ENCODE assay signal across 24 mouse cellular contexts in genomic region chr1:56811486-56811885, GRCm38 (mm10).
DNase-seq lines count a peak whose midpoint lies in the region; ATAC-seq and TF ChIP-seq lines count a peak whose summit lies in the region.
"Had no signal": no experiment of that assay in that cellular context is flagged by ENCODE, and none has a peak within 500 bp of the region (broad histone marks: within the 10 kb centered on the region; RNA-seq: fewer than 3 reads in every experiment).

No protein-coding gene starts in this region.

- ATAC-seq in granulocyte monocyte progenitor cell, adult 5-6 weeks (replicated peaks; ENCODE audit: poor library complexity, severe bottlenecking): no peak
- ATAC-seq: activated CD4-positive, CD25-positive, alpha-beta regulatory T cell, adult 4 months; forebrain, embryonic 13.5 days; hindbrain, embryonic 16.5 days; intestine, postnatal 0 days; midbrain, embryonic 13.5 days had no signal

- 73% methylated on average over 3 of the region's 3 CpGs for WGBS in kidney, adult 2 months

- TF ChIP-seq CTCF in kidney, adult 2 months (conservative IDR thresholded peaks at IDR 0.05; ENCODE audit: insufficient read depth, insufficient read length, low read depth, low read length): no peak

- H3K4me3 ChIP-seq in kidney, adult 2 months (ENCODE audit: insufficient read depth, low read depth, low read length): no peak overlapping the region
- H3K4me3 ChIP-seq: forebrain, embryonic 13.5 days; heart, embryonic 10.5 days; heart, embryonic 15.5 days; limb, embryonic 10.5 days; limb, embryonic 15.5 days; liver, embryonic 13.5 days; midbrain, embryonic 13.5 days had no signal

- no peaks in the 10 kb centered on the region for H3K36me3 ChIP-seq in kidney, adult 2 months (ENCODE audit: control insufficient read depth, insufficient read depth, low read length)
- H3K36me3 ChIP-seq: heart, embryonic 10.5 days; heart, embryonic 15.5 days; limb, embryonic 10.5 days; limb, embryonic 15.5 days; liver, embryonic 13.5 days; midbrain, embryonic 13.5 days had no signal

- no peak for TF ChIP-seq POLR2A in kidney, adult 2 months (IDR thresholded peaks at IDR 0.05; ENCODE audit: low read depth, low read length)

- no peaks in the 10 kb centered on the region for H3K27me3 ChIP-seq in kidney, adult 2 months (replicated peaks; ENCODE audit: control insufficient read depth, insufficient read depth, low read length)
- H3K27me3 ChIP-seq: forebrain, embryonic 13.5 days; heart, embryonic 15.5 days; limb, embryonic 15.5 days; liver, embryonic 13.5 days; midbrain, embryonic 13.5 days had no signal

- H3K4me1 ChIP-seq in kidney, adult 2 months (ENCODE audit: control insufficient read depth, insufficient read depth, low read length): peaks cover 5% of the 10 kb centered on the region; the same call in 1 of the 2 replicates
- H3K4me1 ChIP-seq: heart, embryonic 10.5 days; heart, embryonic 15.5 days; limb, embryonic 15.5 days; liver, embryonic 13.5 days; midbrain, embryonic 13.5 days had no signal

- DNase-seq in kidney, adult 2 months: peak; percentile 84
- no peak for DNase-seq in kidney, postnatal 4 days
- peak; percentile 5 for DNase-seq in urinary bladder, postnatal 14 days (ENCODE audit: low spot score)
- DNase-seq in urinary bladder, postnatal 4 days (ENCODE audit: low spot score in 2 of 2): no peak
- DNase-seq in kidney, postnatal 14 days: peak; percentile 50
- no peak for DNase-seq in spleen, adult 12 weeks (ENCODE audit: low spot score)
- DNase-seq: adrenal gland, adult 8-10 months; B cell, adult 2 months; cerebellum, adult 2 months; cerebellum, postnatal 14 days; gastrocnemius, postnatal 10 days; liver, embryonic 13.5 days; lung, adult 18-20 months had no signal

- H3K27ac ChIP-seq in kidney, adult 2 months (ENCODE audit: insufficient read depth, low read depth, low read length): no peak overlapping the region
- H3K27ac ChIP-seq: forebrain, embryonic 13.5 days; heart, embryonic 10.5 days; heart, embryonic 15.5 days; limb, embryonic 10.5 days; limb, embryonic 15.5 days; liver, embryonic 13.5 days; macrophage; midbrain, embryonic 13.5 days had no signal

Comparison
In these comparisons a context has a peak if more than half of its experiments do, and no peak if none do; other contexts are left out.
1. DNase-seq: peak in kidney, adult 2 months (single experiment), urinary bladder, postnatal 14 days (single experiment) and kidney, postnatal 14 days (single experiment); none in kidney, postnatal 4 days (0 of 2), urinary bladder, postnatal 4 days (0 of 2) and spleen, adult 12 weeks (single experiment).